Mouse (Mus musculus) E14TG2a.4 (cell line): ENCODE measurements around the gene Ttc26.
"Not testable (repeated sequence)": the region's sequence is repeated elsewhere in the genome, so short reads cannot be mapped to it uniquely, and the experiment has no call there.

Experiments used
- CTCF ChIP-seq: conservative IDR thresholded peaks from 2 replicates; pipeline ENCODE4 v1.5.1; 2014; ENCODE audit warnings: low read length
- NANOG ChIP-seq: IDR thresholded peaks from 2 replicates; pipeline ENCODE4 v1.6.1; 2014; ENCODE audit warnings: borderline replicate concordance, low read length, mixed read lengths

GRCm38 (mm10) chr6:38356661-38357433 lies 24.4 kb upstream of the Ttc26 start:
- not testable (repeated sequence) for TF ChIP-seq NANOG, CTCF
